In genomic region chr10:120388400-120388871, GRCm38 (mm10) we compare ENCODE assay signal across 9 mouse cellular contexts.
DNase-seq lines count a peak whose midpoint lies in the region; ATAC-seq lines count a peak whose summit lies in the region.
"Had no signal": no experiment of that assay in that cellular context is flagged by ENCODE, and none has a peak within 500 bp of the region (broad histone marks: within the 10 kb centered on the region; RNA-seq: fewer than 3 reads in every experiment).

No protein-coding gene starts in this region.

- no peak overlapping the region for H3K9ac ChIP-seq in forebrain, embryonic 14.5 days (ENCODE audit: low read length)
- H3K9ac ChIP-seq in neural tube, embryonic 11.5 days (ENCODE audit: low read length) = no peak overlapping the region

- no peak overlapping the region for H3K4me3 ChIP-seq in forebrain, embryonic 10.5 days
- no peak overlapping the region for H3K4me3 ChIP-seq in forebrain, embryonic 14.5 days (ENCODE audit: low read depth, low read length)
- no peak overlapping the region for H3K4me3 ChIP-seq in neural tube, embryonic 11.5 days (ENCODE audit: low read depth, low read length)

- H3K36me3 ChIP-seq in forebrain, embryonic 10.5 days (replicated peaks) = peaks cover 51% of the 10 kb centered on the region
- no peaks in the 10 kb centered on the region for H3K36me3 ChIP-seq in forebrain, embryonic 14.5 days (ENCODE audit: control insufficient read depth, insufficient read depth, low read length)
- no peaks in the 10 kb centered on the region for H3K36me3 ChIP-seq in neural tube, embryonic 11.5 days (ENCODE audit: control insufficient read depth, insufficient read depth, low read length)

- H3K27ac ChIP-seq in forebrain, embryonic 10.5 days = peak overlapping the region; percentile 74
- no peak overlapping the region for H3K27ac ChIP-seq in forebrain, embryonic 14.5 days (ENCODE audit: low read depth, low read length)
- H3K27ac ChIP-seq in neural tube, embryonic 11.5 days (ENCODE audit: low read depth, low read length) = no peak overlapping the region

- DNase-seq in forebrain, embryonic 10.5 days (ENCODE audit: extremely low spot score, low spot score) = no peak
- DNase-seq in forebrain, embryonic 14.5 days (ENCODE audit: low spot score) = no peak
- DNase-seq in neural tube, embryonic 11.5 days (ENCODE audit: low spot score) = peak; percentile 41
- no peak for DNase-seq in neural tube, embryonic 10.5 days (ENCODE audit: extremely low spot score, low spot score)
- peak; percentile 70 for DNase-seq in kidney, postnatal 10 days
- DNase-seq in adipocyte (ENCODE audit: low spot score) = no peak
- no peak for DNase-seq in layer of hippocampus, postnatal 25 days (ENCODE audit: extremely low spot score in 1 of 2, low spot score in 1 of 2)
- DNase-seq in urinary bladder, postnatal 25 days (ENCODE audit: low spot score) = no peak

- H3K27me3 ChIP-seq in forebrain, embryonic 10.5 days (ENCODE audit: poor library complexity, severe bottlenecking) = no peaks in the 10 kb centered on the region
- 0 out of 2 replicates have a peak, but pooled peaks cover 3% of the 10 kb centered on the region for H3K27me3 ChIP-seq in forebrain, embryonic 14.5 days (replicated peaks; ENCODE audit: control insufficient read depth, insufficient read depth, low read length)
- H3K27me3 ChIP-seq in neural tube, embryonic 11.5 days (ENCODE audit: control insufficient read depth, insufficient read depth, low read length) = no peaks in the 10 kb centered on the region

- peaks cover 99% of the 10 kb centered on the region for H3K4me1 ChIP-seq in forebrain, embryonic 10.5 days
- peaks cover 38% of the 10 kb centered on the region for H3K4me1 ChIP-seq in forebrain, embryonic 14.5 days (ENCODE audit: control insufficient read depth, insufficient read depth, low read length)
- peaks cover 34% of the 10 kb centered on the region for H3K4me1 ChIP-seq in neural tube, embryonic 11.5 days (ENCODE audit: control insufficient read depth, insufficient read depth, low read length)

- WGBS in forebrain, embryonic 10.5 days = 55% methylated on average over 8 of the region's 8 CpGs
- 27% methylated on average over 8 of the region's 8 CpGs for WGBS in forebrain, embryonic 14.5 days
- WGBS in neural tube, embryonic 11.5 days = 8% methylated on average over 8 of the region's 8 CpGs

- no peaks in the 10 kb centered on the region for H3K9me3 ChIP-seq in forebrain, embryonic 10.5 days
- no peaks in the 10 kb centered on the region for H3K9me3 ChIP-seq in forebrain, embryonic 14.5 days (replicated peaks; ENCODE audit: control insufficient read depth, low read length)
- H3K9me3 ChIP-seq in neural tube, embryonic 11.5 days (ENCODE audit: control insufficient read depth, low read length) = no peaks in the 10 kb centered on the region

- no peak overlapping the region for H3K4me2 ChIP-seq in forebrain, embryonic 14.5 days (ENCODE audit: low read length)
- H3K4me2 ChIP-seq in neural tube, embryonic 11.5 days (ENCODE audit: low read depth) = no peak overlapping the region

- no peak for ATAC-seq in forebrain, embryonic 14.5 days
- no peak for ATAC-seq in neural tube, embryonic 11.5 days (ENCODE audit: insufficient read depth, low FRiP score, low TSS enrichment)
- ATAC-seq: forebrain, embryonic 16.5 days had no signal

Comparison
In these comparisons a context has a peak if more than half of its experiments do, and no peak if none do; other contexts are left out.
1. DNase-seq: peak in neural tube, embryonic 11.5 days (single experiment) and kidney, postnatal 10 days (single experiment); none in forebrain, embryonic 10.5 days (single experiment), forebrain, embryonic 14.5 days (single experiment), neural tube, embryonic 10.5 days (single experiment), adipocyte (single experiment), layer of hippocampus, postnatal 25 days (0 of 2) and urinary bladder, postnatal 25 days (single experiment).